Mouse (Mus musculus) brain, embryonic 14.5 days (tissue): Measurements from ENCODE around the gene Rnf186. TPM values are rescaled to one million over a fixed set of nuclear protein-coding genes. Genes with fewer than 3 reads are reported as not detected.

ENCODE experiments used
- DNase-seq: peaks from one replicate; pipeline ENCODE4 v3.0.0-alpha.2; 2011; ENCODE audit warnings: low read depth
- CTCF ChIP-seq: fragments of 200-500 bp; IDR thresholded peaks from 2 replicates; pipeline ENCODE4 v1.5.1; 2012; ENCODE audit warnings: inconsistent platforms, mild to moderate bottlenecking, moderate library complexity, borderline replicate concordance; ENCODE audit not compliant: insufficient read depth, insufficient read length; ENCODE audit errors: extremely low read depth
- POLR2A ChIP-seq: fragments of 200-500 bp; IDR thresholded peaks from 2 replicates; pipeline ENCODE4 v1.6.1; 2012; ENCODE audit warnings: mild to moderate bottlenecking, inconsistent platforms, borderline replicate concordance; ENCODE audit not compliant: poor library complexity, insufficient read depth, insufficient read length, severe bottlenecking; ENCODE audit errors: extremely low read depth
- polyA plus RNA-seq: library from polyadenylated mRNA; depleted of rRNA; stranded (reverse); fragments of >200 nt; gene quantifications from 2 replicates; pipeline ENCODE4 v1.2.3, GENCODE M21; 2012

The Rnf186 gene
- polyA plus RNA-seq, 1 experiment = not detected

GRCm38 (mm10) chr4:138943730-138944129, 23.2 kb upstream of the Rnf186 start:
- TF ChIP-seq POLR2A (no peak), CTCF (peak; percentile 48; the same call in 1 of the 2 replicates)
- DNase-seq = peak; percentile 63

GRCm38 (mm10) chr4:138948257-138948656, 18.7 kb upstream of the Rnf186 start:
- no peak for DNase-seq
- TF ChIP-seq POLR2A (no peak), CTCF (no peak)

- TF ChIP-seq CTCF (no peak), POLR2A (no peak)
Measured at GRCm38 (mm10) chr4:138958612-138959011, 8.3 kb upstream of the Rnf186 start.

GRCm38 (mm10) chr4:138959120-138959519, 7.8 kb upstream of the Rnf186 start:
- DNase-seq = no peak
- TF ChIP-seq POLR2A = no peak
- TF ChIP-seq CTCF = no peak

More at GRCm38 (mm10) chr4:138958612-138959011, 8.3 kb upstream of the Rnf186 start:
- no peak for DNase-seq

GRCm38 (mm10) chr4:138959926-138960325, 7.0 kb upstream of the Rnf186 start:
- DNase-seq = no peak
- TF ChIP-seq CTCF = no peak
- no peak for TF ChIP-seq POLR2A

- DNase-seq = no peak
- TF ChIP-seq CTCF (no peak), POLR2A (no peak)
Measured at GRCm38 (mm10) chr4:138962719-138963118, 4.2 kb upstream of the Rnf186 start.

- DNase-seq = no peak
- TF ChIP-seq POLR2A = no peak
- no peak for TF ChIP-seq CTCF
Measured at GRCm38 (mm10) chr4:138965871-138966270, 1.0 kb upstream of the Rnf186 start.

- no peak for DNase-seq
- no peak for TF ChIP-seq CTCF
Measured at GRCm38 (mm10) chr4:138967485-138967884, 573 bp downstream of the Rnf186 start.

GRCm38 (mm10) chr4:138968772-138969556, 2.1 kb downstream of the Rnf186 start:
- TF ChIP-seq POLR2A = no peak
- TF ChIP-seq CTCF = no peak
- no peak for DNase-seq

GRCm38 (mm10) chr4:138969736-138970135, 2.8 kb downstream of the Rnf186 start:
- TF ChIP-seq POLR2A (no peak), CTCF (no peak)
- peak; percentile 28 for DNase-seq

- TF ChIP-seq POLR2A (no peak), CTCF (no peak)
- DNase-seq = no peak
Measured at GRCm38 (mm10) chr4:138971371-138971770, 4.5 kb downstream of the Rnf186 start.

GRCm38 (mm10) chr4:138972139-138972826, 5.4 kb downstream of the Rnf186 start:
- DNase-seq = peak; percentile 57

More at GRCm38 (mm10) chr4:138972139-138972826, 5.4 kb downstream of the Rnf186 start:
- TF ChIP-seq CTCF = no peak
- TF ChIP-seq POLR2A = no peak
